Mouse (Mus musculus) left cerebral cortex, adult 11 months (tissue): Measurements from ENCODE around the gene Orai3.

Experiments used
- DNase-seq: peaks from one replicate; pipeline ENCODE4 v3.0.0; 2022; ENCODE audit warnings: low spot score

Orai3 gene

DNA sequence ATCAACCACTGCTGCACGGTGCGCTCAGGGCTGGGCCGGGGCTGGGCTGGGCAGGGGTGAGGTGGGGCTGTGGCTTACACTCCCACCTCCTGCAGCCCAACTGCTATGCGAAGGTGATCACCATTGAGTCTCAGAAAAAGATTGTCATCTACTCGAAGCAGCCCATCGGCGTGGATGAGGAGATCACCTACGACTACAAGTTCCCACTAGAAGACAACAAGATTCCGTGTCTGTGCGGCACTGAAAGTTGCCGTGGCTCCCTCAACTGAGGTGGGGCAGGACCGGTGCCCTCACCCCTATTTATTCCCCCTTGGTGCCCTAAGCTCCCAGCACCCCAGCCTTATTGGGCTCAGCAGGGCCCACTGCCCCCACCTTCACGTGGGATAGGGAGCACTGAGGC, 29.6 kb downstream of the Orai3 start:
- DNase-seq, result no peak

DNA sequence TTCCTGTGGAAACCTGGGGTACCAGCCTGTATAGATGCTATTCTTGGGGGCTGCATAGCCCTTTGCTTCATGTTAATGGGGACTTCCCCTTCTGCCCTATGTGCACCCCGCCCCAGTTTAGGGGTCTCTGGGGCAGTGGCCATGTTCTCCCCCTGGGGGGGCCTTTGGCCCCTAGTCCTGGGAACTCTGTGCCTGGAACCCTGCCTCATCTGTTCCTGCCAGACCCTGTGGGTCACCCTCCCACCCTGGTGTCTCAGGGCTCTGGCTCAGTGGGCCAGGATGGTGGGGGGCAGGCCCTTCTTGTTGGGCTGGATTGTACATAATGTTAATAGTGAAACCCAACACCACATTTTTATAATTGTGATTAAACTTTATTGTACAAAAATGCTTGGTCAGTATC, 30.1 kb downstream of the Orai3 start:
- no peak for DNase-seq

DNA sequence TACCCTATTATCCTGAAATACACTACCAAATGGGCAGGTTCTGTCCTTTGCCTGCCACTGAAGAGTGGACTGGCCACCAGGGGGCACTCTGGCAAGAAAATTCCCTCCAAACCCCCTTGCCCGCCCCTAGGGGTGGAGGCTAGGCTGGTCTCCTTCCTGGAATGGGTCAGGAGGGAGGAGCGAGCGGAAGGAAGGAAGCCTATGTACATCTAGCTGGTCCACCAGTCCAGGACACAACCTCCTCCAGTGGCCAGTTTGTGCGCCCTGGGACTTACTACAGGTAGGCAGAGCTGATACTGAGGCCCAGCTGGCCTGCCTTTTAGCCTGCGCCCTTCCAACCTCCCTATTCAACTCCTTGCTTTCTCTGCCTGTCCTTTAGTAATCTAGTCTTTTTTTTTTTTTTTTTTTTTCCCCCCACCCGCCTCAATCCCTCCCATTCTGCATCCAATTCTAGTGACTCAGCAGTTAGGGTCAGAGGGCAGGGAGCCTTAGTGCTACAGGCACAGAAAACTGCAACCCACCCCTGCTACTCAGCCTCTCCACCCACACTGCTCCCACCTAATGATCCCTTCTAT, 30.9 kb downstream of the Orai3 start, which contains the start of gene Hsd3b7:
Gene Hsd3b7, plus strand, starts transcription at position 170 of the 575 bp plus-strand sequence.
- DNase-seq, result peak; percentile 79

DNA sequence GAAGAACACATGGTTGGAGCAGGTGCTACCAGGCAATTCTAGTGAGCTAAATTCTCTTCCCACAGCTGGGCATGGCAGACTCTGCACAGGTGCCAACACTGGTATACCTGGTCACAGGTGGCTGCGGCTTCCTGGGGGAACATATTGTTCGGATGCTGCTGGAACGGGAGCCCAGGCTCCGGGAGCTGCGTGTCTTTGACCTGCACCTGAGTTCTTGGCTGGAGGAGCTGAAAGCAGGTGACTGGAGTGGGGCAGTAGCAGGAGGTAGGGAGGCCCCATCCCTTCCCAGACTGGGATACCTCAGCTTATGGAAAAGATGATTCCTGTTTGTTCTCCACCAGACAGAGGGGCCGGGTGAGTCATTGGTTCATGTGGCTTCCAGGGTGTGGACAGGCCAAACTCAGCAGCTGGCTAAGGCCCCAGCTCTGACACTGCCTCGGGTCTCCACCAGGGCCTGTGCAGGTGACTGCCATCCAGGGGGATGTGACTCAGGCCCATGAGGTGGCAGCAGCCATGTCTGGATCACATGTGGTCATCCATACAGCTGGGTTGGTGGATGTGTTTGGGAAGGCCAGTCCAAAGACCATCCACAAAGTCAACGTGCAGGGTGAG, 31.5 kb downstream of the Orai3 start:
- no peak for DNase-seq

DNA sequence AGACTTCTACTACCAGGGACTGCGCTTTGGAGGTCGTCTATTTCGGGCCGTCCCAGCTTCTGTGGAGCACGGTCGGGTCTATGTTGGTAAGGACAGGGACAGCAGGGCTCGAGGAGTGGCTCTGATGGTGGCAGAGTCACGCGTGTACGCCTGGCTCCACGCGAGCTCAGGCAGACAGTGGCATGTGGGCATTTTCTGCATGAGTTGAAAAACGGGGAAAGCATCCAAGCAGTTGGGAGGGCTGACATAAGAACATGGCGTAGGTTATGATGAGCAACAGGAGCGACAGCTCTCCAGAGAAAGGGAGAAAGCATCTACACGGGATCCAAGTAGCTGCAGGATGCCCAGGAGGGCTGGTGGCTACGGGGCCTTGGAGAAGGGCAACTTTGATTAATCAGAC, 32.7 kb downstream of the Orai3 start:
- no peak for DNase-seq

DNA sequence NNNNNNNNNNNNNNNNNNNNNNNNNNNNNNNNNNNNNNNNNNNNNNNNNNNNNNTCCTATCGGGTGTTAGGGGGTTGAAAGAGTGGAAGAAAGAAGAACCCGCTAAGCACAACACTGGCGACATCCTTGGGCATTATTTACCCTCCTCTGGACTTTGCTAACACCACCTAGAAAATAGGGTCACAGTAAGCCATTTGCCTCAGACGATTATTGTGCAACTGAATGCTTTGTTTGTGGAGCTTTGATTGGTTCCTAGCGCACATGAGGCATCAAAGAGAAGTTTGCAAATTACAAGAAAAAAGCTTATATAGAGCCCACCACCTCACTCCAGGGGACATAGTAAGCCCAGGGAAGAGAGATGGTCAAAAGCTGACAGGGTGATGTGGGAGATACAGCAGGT, 39.2 kb downstream of the Orai3 start:
- DNase-seq, result no peak

DNA sequence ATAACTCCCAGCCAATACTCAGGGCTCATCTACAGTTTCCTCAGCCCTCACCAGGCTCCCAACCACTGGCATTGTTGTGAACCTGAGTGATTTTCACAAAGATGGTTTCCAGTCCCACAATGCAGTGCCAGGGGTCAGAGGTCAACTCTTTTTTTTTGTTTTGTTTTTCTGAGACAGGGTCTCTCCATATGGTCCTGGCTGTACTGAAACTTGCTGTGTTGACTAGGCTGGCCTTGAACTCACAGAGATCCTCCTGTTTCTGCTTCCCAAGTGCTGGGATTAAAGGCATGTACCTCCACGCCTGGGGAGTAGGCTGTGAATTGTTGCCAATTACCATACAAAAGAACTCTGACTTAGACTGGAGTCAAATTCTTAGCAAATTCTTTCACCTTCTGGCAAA, 40.2 kb downstream of the Orai3 start:
- no peak for DNase-seq

DNA sequence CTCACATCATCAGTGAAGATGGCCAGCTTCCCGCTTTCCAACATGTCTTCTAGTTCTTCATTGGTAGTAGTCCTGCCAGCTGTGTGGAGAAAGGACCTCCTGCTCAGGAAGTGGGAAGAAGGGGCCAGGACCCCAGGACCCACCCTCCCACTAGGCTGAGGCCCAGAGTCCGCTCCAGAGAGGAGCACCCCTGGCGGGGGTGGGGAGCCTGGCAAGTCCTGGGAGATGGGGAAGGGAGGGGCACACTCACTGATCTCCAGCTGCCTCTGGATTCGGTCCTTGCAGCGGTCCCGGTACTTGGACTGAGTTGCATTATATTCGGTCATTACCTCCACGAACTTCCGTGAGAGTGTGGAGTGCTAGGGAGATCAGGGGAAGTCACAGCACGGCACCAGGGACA, 41.0 kb downstream of the Orai3 start:
- no peak for DNase-seq

DNA sequence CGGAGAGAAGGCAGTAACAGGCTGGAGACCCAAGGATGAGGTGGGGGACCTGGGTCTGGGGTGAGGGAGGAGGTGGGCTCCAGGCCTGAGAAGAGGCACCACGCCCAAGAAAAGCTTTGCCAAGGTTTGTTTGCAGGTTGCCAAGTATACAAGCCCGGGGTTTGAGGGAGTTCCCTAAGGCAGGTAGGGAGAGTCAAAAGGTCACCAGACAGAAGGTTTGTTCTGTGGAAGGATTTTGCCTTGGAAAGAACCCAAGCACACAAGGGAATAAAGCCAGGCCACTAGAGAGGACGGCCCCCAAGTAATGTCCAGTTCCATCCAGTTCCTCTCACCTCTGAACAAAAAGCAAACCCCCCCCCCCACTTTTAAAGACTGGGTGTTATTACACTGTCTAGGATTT, 41.6 kb downstream of the Orai3 start:
- DNase-seq, result no peak

DNA sequence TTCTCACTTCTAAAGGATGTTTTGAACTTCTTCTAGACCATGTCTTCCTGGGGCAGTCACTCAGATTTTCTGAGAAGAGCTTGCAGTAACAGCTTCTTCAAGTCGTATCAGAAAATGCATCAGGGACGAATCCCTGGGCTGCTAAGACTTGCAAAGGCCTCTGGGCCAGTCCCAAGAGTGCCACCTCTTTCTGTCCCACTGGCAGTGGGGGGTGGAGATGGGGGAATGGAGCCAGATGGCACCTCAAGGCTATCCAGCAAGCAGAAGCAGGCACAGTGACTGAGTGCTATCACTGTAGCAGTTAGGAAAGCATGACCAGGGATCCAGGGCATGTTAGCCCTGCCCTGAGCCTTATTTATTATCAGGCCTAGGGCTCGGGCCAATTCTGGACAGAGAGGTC, 42.7 kb downstream of the Orai3 start:
- no peak for DNase-seq

DNA sequence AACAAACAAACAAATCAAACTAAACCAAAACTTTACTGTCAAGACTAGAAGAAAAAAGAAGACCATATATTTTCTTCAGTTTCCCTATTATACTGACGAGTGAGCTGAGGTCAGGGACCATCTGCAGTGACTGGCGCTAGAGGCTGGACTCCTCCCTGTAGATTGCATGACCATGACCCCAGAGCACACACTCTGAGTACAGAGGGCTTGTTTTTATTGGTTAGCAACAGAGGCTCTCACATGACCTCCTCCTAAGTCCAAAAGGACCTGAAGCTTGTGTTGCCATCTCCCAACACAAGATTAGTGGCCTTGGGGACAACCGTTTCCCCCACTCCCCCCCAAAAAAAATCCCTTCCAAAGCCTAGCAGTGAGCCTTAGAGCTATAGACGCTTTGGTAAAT, 44.2 kb downstream of the Orai3 start:
- DNase-seq, result no peak

DNA sequence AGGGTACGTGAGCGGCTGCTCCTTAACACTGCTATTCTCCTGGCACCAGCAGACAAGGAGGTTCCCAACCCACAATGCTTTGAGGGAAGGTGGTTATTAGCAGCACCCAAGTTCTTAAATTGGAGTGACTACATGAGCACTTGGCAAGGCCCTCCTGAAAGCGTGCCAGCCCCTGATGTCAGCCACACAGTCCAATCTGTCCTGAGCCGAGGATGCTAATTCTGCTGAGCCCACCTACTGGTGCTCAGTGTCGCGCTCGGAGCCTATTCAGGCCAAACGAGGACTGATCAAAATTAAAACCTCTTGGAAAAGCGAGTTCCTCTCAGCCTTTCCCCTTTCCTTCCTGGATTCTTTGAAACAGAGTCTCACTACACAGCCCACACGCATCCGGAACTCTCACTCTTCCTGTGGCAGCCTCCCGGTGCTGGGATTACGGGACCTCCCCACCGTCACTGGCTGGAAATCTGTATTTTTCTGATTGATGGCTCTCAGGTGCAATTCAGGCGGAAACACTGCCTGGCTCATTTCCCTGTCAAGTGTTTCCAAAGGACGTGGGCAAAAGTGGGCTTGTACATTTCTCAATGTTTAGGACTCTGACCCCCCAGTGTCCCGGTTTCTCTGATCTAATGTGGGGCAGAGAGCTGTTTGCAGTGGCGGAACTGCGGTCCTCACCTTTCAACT, 44.8 kb downstream of the Orai3 start:
- peak; percentile 59 for DNase-seq

DNA sequence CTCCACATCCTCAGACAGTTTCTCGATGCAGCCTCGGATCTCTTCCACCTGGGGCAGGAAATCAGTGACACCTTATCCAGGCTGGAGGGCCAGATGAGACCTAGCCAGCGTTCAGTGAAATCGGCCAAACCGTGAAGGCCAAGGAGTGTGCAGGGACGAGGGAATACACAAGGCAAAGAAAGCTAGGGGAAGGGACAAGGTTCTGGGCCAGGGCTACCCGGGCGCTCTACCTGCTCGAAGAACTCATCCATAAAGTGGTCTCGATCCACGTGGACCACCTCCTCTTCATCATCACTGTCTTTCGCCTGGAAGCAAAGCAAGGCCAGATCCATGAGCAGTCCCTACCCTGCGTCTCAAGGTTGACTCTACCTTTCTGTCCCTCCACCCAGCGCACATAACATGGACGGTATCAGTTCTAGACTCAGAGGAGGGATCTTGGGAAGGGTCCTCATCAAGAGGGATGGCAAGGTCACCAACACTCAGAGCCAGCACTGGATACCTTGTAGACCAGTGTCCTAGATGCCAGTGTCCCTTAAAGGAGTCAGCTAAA, 45.6 kb downstream of the Orai3 start:
- DNase-seq, result no peak

DNA sequence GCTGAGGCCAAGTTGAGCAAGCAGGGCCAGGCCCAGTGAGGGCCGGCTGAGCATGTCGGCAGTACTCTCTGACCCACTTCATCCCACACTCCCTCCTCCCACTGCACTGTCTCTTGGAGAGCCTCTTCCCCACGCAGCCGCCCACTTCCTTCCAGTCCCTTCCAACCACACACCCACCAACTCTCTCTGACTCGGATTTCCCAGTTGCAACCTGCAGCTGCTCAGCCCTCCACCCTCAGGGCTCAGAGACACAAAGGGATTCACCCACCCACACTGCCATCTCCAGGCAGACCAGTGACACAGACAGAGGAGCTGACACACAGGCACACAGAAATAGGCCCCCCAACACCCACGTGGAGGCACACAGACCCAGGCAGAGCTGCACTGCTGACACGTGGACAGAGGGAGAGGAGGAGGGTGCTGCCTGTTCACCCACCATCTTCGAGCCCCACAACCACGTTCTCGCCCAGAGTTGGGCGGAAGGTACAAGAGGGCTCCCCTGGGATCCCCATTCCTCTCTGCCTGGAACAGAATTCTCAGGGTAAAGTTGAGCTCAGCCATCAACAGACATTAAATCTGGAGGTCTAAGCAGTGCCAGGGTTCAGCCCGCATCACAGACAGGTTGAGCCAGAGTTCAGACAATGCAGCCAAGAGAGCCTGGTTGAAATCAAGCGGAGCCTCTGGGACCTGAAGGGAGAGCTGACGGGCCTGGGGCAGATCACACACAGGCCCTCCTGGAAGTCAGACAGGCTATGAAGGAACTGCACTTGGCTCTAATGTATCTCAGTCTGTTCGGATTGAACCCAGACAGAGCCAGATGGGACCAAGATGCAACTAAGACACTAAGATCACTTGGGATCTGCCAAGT, 46.6 kb downstream of the Orai3 start:
- DNase-seq, result peak; percentile 81

DNA sequence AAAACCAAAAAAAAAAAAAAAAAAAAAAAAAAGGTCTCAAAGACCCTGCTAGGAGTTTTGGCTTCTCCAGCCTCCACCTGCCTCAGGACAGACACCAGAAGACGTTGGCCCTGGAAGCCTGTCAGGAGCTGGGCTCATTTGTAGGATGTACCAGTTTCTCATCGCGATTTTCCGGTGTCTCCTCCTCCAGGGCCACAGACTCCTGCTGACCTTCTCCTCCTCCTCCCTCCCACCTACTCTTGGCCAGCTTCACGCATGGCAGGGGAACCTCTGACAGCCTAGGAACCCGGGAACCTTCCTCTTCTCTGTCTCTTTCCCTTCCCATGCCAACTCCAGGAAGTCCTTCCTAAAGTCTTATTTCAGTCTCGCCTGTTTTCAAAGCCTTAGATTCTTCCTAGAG, 47.4 kb downstream of the Orai3 start:
- DNase-seq, result no peak

DNA sequence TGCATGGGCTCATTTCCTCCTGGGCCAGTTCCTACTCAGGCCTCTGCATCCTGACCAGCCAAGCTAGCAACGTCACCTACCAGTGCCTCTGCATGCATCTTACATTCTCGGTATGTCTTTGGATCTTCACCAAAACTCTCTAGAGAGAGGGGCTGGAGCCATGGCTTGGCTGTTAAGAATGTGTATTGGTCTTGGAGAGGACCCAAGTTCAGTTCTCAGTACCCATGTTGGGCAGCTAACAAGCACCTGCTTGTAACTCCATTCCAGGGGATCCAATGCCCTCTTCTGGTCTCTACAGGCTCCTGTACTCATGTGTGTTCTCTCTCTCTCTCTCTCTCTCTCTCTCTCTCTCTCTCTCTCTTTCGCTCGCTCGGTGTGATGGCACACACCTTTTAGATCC, 48.2 kb downstream of the Orai3 start:
- no peak for DNase-seq

DNA sequence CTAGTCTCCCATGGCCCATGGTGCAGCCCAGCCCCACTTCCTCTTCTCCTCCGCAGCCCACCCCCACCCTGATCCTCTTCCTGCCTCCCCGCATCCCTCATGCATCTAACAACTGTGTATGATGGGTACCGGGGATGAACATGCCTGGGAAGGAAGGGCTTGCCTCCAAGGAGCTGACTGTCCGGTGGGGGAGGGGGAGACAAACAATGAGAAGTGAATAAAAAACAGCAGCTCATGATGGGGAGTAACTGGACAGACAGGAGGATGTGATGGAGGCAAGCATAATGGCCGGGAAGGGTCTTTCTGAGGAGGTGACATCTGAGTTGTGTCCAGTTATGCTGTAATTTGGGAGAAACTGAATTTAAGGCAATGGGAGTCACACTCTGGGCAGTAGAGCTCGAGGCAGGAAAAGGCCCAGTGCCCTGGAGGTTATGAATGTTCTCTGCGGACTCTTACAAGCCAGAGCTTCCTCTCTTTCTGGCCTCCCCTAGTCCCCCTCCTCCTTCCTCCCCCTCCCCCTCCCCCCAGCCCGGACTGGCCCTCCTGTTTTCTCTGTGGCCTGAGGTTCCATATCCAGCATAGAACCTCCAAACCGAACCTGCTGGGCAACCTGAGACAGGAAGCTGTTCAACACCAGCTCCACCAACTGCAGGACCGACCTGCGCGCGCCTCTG, 51.4 kb downstream of the Orai3 start:
- DNase-seq, result no peak

DNA sequence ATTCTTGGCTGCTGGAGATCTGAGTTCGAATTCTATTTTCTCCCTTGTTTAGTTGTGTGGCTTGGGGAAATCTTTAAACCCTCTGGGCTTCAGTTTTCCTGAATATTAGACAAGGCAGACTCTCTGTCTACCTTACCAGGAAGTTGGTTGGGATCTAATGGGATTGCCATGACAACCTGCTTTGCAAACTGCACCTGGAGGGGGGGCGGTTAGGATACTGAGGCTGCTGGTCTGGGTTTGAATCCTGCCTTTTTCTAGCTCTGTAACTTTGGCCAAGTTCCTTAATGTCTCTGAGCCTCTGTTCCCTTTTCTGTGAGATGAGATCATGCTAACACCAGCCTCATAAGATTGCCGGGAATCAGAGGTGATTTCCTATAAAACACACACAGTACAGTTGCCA, 52.9 kb downstream of the Orai3 start:
- no peak for DNase-seq

DNA sequence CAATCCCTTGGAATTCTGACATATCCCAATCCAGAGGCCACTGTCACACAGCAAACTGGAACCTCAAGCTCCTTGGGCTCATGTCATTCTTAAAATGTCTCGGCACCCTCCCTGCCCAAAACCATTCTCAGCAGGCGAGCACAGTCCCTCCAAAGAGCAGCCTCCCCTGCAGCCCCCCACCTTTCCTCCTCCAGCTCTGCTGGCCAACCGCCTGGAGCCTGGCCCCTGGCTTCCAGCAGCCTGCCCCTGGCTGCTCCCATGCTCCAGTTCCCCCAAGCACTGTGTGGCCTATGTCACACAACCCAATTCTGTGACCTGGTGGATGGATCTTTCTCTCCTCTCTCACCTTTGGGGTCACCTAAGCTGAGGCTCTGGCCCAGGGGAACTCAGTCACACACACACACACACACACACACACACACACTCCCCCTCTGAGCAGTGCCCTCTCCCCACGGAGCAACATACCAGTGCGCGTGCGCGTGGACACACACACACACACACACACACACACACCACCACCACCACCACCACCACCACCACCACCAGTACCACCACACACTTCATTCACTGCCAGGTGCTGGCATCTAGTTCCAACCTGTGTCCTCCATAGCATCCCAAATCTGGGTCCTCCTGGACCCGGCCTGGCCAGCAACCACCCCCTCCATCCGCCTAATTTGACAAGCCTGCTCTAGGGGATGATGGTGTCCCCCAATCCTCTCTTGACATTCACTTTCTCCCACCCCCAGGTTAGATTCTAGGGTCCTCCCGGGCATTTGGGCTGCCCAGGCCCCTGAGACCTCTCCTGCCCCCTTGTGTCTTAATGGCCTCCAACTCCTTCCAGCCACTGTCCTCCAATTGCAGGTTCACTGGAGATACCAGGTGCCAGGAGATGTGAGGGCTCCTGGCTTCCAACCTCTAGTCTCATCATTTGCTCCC, 53.9 kb downstream of the Orai3 start:
- DNase-seq, result no peak

DNA sequence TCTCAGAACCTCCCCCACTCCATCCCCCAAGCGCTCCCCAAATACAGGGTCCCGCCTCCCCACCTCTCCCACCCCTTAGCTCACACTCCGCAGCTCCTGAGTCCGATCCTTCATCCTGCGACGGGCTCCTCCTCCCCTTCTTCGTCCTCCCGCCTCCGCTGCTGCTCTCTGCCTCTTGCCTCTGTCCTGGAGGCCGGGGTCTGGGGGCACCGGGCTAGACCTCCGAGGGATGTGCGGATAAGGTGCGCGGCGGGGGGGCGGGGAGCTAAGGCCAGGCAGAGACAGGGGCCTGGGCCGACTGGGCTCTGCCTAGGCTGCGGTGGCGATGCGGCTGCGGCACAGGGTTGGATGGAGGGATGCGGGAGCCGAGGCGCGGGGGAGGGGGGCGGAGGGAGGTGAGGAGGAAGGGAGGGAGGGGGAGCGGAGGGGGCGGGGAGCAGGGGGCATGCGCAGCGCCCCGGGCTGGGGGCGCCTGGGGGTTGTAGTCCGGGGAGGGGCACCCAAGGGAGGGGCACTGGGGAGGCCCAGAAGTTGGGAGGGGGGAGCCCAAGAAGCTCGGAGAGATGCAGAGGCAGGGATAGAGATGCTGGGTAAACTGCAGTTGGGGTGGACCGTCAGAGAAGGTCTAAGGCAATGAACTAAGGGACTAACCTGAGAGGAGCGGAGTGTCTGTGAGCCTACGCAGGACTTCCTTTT, 54.7 kb downstream of the Orai3 start, which contains the start of the genes Stx4a and Stx1b:
Gene Stx4a, plus strand, starts transcription at position 119 of the 696 bp plus-strand sequence.
Gene Stx1b, minus strand, starts transcription at position 374 of the 696 bp plus-strand sequence.
- DNase-seq, result no peak
